In the genomic region with DNA sequence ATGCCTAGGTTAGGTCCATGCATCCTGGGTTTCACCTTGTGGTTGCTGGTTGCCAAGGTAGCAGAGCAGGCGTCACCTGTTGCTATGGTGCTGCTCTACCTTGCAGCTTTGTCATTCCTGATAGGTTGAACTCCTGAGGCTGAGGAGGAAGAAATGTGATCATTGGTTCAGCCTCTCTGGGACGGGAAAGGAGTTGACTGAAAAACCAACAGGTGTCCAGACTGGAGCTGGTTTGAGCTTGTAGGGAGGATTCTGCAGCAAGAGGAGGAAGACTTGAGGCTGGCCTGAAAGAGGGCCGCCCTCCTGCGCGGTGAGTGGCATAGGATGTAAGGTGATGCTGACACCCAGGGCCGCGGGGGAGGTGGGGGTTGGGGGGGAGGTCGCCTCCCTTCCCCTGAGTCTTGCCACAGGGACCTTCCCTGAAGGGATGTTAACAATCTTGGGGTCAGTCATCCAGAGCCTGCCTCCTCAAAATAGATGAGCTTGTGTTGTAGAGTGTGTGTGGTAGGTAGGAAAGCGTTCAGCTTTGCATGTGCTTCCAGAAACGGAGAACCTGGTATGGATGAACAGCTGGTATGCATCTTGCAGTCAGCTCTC, we compare ENCODE assay signal across 9 mouse cellular contexts. TPM values are rescaled to one million over a fixed set of nuclear protein-coding genes. Genes with fewer than 3 reads are reported as not detected.
DNase-seq lines count a peak whose midpoint lies in the region; ATAC-seq and TF ChIP-seq lines count a peak whose summit lies in the region.
"Had no signal": no experiment of that assay in that cellular context is flagged by ENCODE, and none has a peak within 500 bp of the region (broad histone marks: within the 10 kb centered on the region; RNA-seq: fewer than 3 reads in every experiment).

No protein-coding gene starts in this region.

- no peak overlapping the region for H3K9ac ChIP-seq in hindbrain, postnatal 0 days (replicated peaks; ENCODE audit: low read length)

- peak; percentile 86 for DNase-seq in R1 (ENCODE audit: low read depth, low spot score)
- DNase-seq in embryonic facial prominence, embryonic 10.5 days (ENCODE audit: low spot score): peak; percentile 49
- peak; percentile 69 for DNase-seq in hindbrain, postnatal 0 days (ENCODE audit: low spot score)
- DNase-seq in left cerebral cortex, postnatal 14 days (ENCODE audit: low spot score in 2 of 2): peak; percentile 62 to 90
- DNase-seq in ovary, postnatal 36 days (ENCODE audit: low spot score): peak; percentile 17
- DNase-seq in gastrocnemius, adult 8-10 months (ENCODE audit: low spot score in 2 of 2): no peak
- no peak for DNase-seq in cerebellum, adult 11 months
- no peak for DNase-seq in spleen, postnatal 10 days (ENCODE audit: low spot score in 2 of 2)

- 12% methylated on average over 10 of the region's 10 CpGs for WGBS in embryonic facial prominence, embryonic 10.5 days
- 12% methylated on average over 10 of the region's 10 CpGs for WGBS in hindbrain, postnatal 0 days

- no peaks in the 10 kb centered on the region for H3K27me3 ChIP-seq in embryonic facial prominence, embryonic 10.5 days (replicated peaks; ENCODE audit: low read depth, poor library complexity, severe bottlenecking)
- H3K27me3 ChIP-seq in hindbrain, postnatal 0 days (ENCODE audit: insufficient read depth, low read length): no peaks in the 10 kb centered on the region

- peaks cover 10% of the 10 kb centered on the region for H3K4me1 ChIP-seq in embryonic facial prominence, embryonic 10.5 days
- H3K4me1 ChIP-seq in hindbrain, postnatal 0 days (ENCODE audit: insufficient read depth, low read length): no peaks in the 10 kb centered on the region

- no peak overlapping the region for H3K27ac ChIP-seq in embryonic facial prominence, embryonic 10.5 days (replicated peaks)
- H3K27ac ChIP-seq in hindbrain, postnatal 0 days: no peak overlapping the region

- peak; percentile 95 for ATAC-seq in hindbrain, postnatal 0 days

- H3K4me3 ChIP-seq in embryonic facial prominence, embryonic 10.5 days: no peak overlapping the region
- H3K4me3 ChIP-seq in hindbrain, postnatal 0 days (ENCODE audit: low read length): peak overlapping the region; percentile 7; the same call in 1 of the 2 replicates

- no peak for TF ChIP-seq CTCF in hindbrain, postnatal 0 days (IDR thresholded peaks at IDR 0.05; ENCODE audit: low read depth)

- H3K9me3 ChIP-seq in embryonic facial prominence, embryonic 10.5 days: no peaks in the 10 kb centered on the region
- H3K9me3 ChIP-seq in hindbrain, postnatal 0 days (ENCODE audit: low read length): no peaks in the 10 kb centered on the region

- intact Hi-C loops in left cerebral cortex, postnatal 14 days (cut with DNase I): no loop called here

- peak overlapping the region; percentile 38 for H3K4me2 ChIP-seq in hindbrain, postnatal 0 days (ENCODE audit: low read depth, low read length)

- H3K36me3 ChIP-seq in embryonic facial prominence, embryonic 10.5 days (replicated peaks): peaks cover 14% of the 10 kb centered on the region
- H3K36me3 ChIP-seq in hindbrain, postnatal 0 days (ENCODE audit: insufficient read depth, low read length): peaks cover 5% of the 10 kb centered on the region; the same call in 1 of the 2 replicates

RNA-seq across cellular contexts. Expression of a gene that starts 0.8 kb away (rescaled TPM):
- polyA plus RNA-seq in embryonic facial prominence, embryonic 10.5 days (2016; fragmentation: Nextera tagmentation; extraction: Ambion mirVana): not detected in 2 replicates
- 0.07 and 0.68 TPM in 2 replicates for total RNA-seq in hindbrain, postnatal 0 days (2014; rRNA removed)
- polyA plus RNA-seq in hindbrain, postnatal 0 days (2015; fragmentation: Nextera tagmentation; extraction: Ambion mirVana): 0.09 and 0.13 TPM in 2 replicates
- 1 to 10 TPM; 2.8 to 3.0 TPM for total RNA-seq in left cerebral cortex, postnatal 14 days (2021)
- total RNA-seq in gastrocnemius, adult 8-10 months (2022): under 1 TPM in 2 of 4 experiments, not detected in 2; 0.07 to 0.08 TPM
- polyA plus RNA-seq: liver, adult 2 months had no signal

Comparison
In these comparisons a context has a peak if more than half of its experiments do, and no peak if none do; other contexts are left out.
1. DNase-seq: peak in R1 (single experiment), embryonic facial prominence, embryonic 10.5 days (single experiment), hindbrain, postnatal 0 days (single experiment), left cerebral cortex, postnatal 14 days (2 of 2) and ovary, postnatal 36 days (single experiment); none in gastrocnemius, adult 8-10 months (0 of 2), cerebellum, adult 11 months (single experiment) and spleen, postnatal 10 days (0 of 2).